Mouse (Mus musculus): ENCODE measurements around the gene Fth1. TPM values are rescaled to one million over a fixed set of nuclear protein-coding genes. Genes with fewer than 3 reads are reported as not detected.
A peak's percentile ranks its signal among the peaks of the same experiment; 100 is the strongest.
"Not testable (repeated sequence)": the region's sequence is repeated elsewhere in the genome, so short reads cannot be mapped to it uniquely, and the experiment has no call there.

Gene Fth1
- total RNA-seq (2014; fragmentation: Nextera tagmentation), result 2,660 and 2,681 TPM in 2 replicates
- 936 and 1,016 TPM in 2 replicates for total RNA-seq (2017)
- polyA plus RNA-seq (2012), result 28,412 and 34,236 TPM in 2 replicates

- ATAC-seq (ENCODE audit: extremely low read depth, insufficient number of reproducible peaks, low FRiP score, poor library complexity, severe bottlenecking) (no peak), DNase-seq (ENCODE audit: low spot score) (no peak)
- Histone ChIP-seq H3K4me1 (ENCODE audit: insufficient read depth, low read depth, low read length) (peaks cover 74% of the 10 kb centered on the region), H3K36me3 (replicated peaks) (peaks cover 22% of the 10 kb centered on the region), H3K9me3 (replicated peaks) (no peaks in the 10 kb centered on the region), H3K4me3 (ENCODE audit: low read depth, low read length) (peak within 1 kb of the TSS; percentile 95; the same call in 1 of the 2 replicates), H3K27me3 (ENCODE audit: insufficient read depth, low read length) (no peaks in the 10 kb centered on the region)
- TF ChIP-seq GATA2 (IDR thresholded peaks at IDR 0.05; ENCODE audit: borderline replicate concordance, low read depth, low read length) (no peak), GATA1 (IDR thresholded peaks at IDR 0.05; ENCODE audit: borderline replicate concordance, low read length) (no peak), TAL1 (conservative IDR thresholded peaks at IDR 0.05; ENCODE audit: low read depth, low read length) (no peak)
Observed at GRCm38 (mm10) chr19:9980258-9980657, at the start of gene Fth1. Gene Fth1 (plus strand): TSS chr19:9980598.

- H3K4me3 ChIP-seq (ENCODE audit: low read depth, low read length); ATAC-seq (ENCODE audit: extremely low read depth, insufficient number of reproducible peaks, low FRiP score, poor library complexity, severe bottlenecking); DNase-seq (ENCODE audit: low spot score); H3K27me3 ChIP-seq (ENCODE audit: insufficient read depth, low read length); H3K9me3 ChIP-seq (replicated peaks); H3K36me3 ChIP-seq (replicated peaks): not testable (repeated sequence)
- peaks cover 64% of the 10 kb centered on the region for H3K4me1 ChIP-seq (ENCODE audit: insufficient read depth, low read depth, low read length)
Observed at GRCm38 (mm10) chr19:9931167-9931607, 49.2 kb upstream of the Fth1 start.

- ATAC-seq (ENCODE audit: extremely low read depth, insufficient number of reproducible peaks, low FRiP score, poor library complexity, severe bottlenecking), result no peak
Observed at GRCm38 (mm10) chr19:9933908-9934307, 46.5 kb upstream of the Fth1 start.

GRCm38 (mm10) chr19:9936579-9936978 is 43.8 kb upstream of the Fth1 start:
- Histone ChIP-seq H3K27me3 (ENCODE audit: insufficient read depth, low read length) (no peaks in the 10 kb centered on the region), H3K36me3 (replicated peaks) (no peaks in the 10 kb centered on the region), H3K4me1 (ENCODE audit: insufficient read depth, low read depth, low read length) (peaks cover 86% of the 10 kb centered on the region), H3K4me3 (ENCODE audit: low read depth, low read length) (no peak overlapping the region; the same call in 1 of the 2 replicates), H3K9me3 (replicated peaks) (no peaks in the 10 kb centered on the region)
- no peak for ATAC-seq (ENCODE audit: extremely low read depth, insufficient number of reproducible peaks, low FRiP score, poor library complexity, severe bottlenecking)
- TF ChIP-seq GATA2 (IDR thresholded peaks at IDR 0.05; ENCODE audit: borderline replicate concordance, low read depth, low read length) (no peak), TAL1 (conservative IDR thresholded peaks at IDR 0.05; ENCODE audit: low read depth, low read length) (no peak), POLR2AphosphoS5 (IDR thresholded peaks at IDR 0.05; ENCODE audit: insufficient replicate concordance, low read depth, low read length) (no peak), CTCF (IDR thresholded peaks at IDR 0.05; ENCODE audit: low read depth, low read length) (no peak), GATA1 (IDR thresholded peaks at IDR 0.05; ENCODE audit: borderline replicate concordance, low read length) (no peak)
- DNase-seq (ENCODE audit: low spot score), result no peak

More at GRCm38 (mm10) chr19:9933908-9934307, 46.5 kb upstream of the Fth1 start:
- no peak for DNase-seq (ENCODE audit: low spot score)
- H3K36me3 ChIP-seq (replicated peaks), result no peaks in the 10 kb centered on the region
- H3K9me3 ChIP-seq (replicated peaks), result no peaks in the 10 kb centered on the region
- H3K4me3 ChIP-seq (ENCODE audit: low read depth, low read length), result no peak overlapping the region
- no peaks in the 10 kb centered on the region for H3K27me3 ChIP-seq (ENCODE audit: insufficient read depth, low read length)
- H3K4me1 ChIP-seq (ENCODE audit: insufficient read depth, low read depth, low read length), result peaks cover 79% of the 10 kb centered on the region
- TF ChIP-seq TAL1 (conservative IDR thresholded peaks at IDR 0.05; ENCODE audit: low read depth, low read length) (no peak), GATA2 (IDR thresholded peaks at IDR 0.05; ENCODE audit: borderline replicate concordance, low read depth, low read length) (no peak), POLR2AphosphoS5 (IDR thresholded peaks at IDR 0.05; ENCODE audit: insufficient replicate concordance, low read depth, low read length) (no peak), CTCF (IDR thresholded peaks at IDR 0.05; ENCODE audit: low read depth, low read length) (no peak), GATA1 (IDR thresholded peaks at IDR 0.05; ENCODE audit: borderline replicate concordance, low read length) (no peak)

GRCm38 (mm10) chr19:9937428-9937827 is 43.0 kb upstream of the Fth1 start:
- Histone ChIP-seq H3K36me3 (replicated peaks) (no peaks in the 10 kb centered on the region), H3K4me1 (ENCODE audit: insufficient read depth, low read depth, low read length) (peaks cover 86% of the 10 kb centered on the region), H3K4me3 (ENCODE audit: low read depth, low read length) (no peak overlapping the region; the same call in 1 of the 2 replicates), H3K9me3 (replicated peaks) (no peaks in the 10 kb centered on the region), H3K27me3 (ENCODE audit: insufficient read depth, low read length) (no peaks in the 10 kb centered on the region)
- no peak for DNase-seq (ENCODE audit: low spot score)
- no peak for ATAC-seq (ENCODE audit: extremely low read depth, insufficient number of reproducible peaks, low FRiP score, poor library complexity, severe bottlenecking)
- TF ChIP-seq GATA2 (IDR thresholded peaks at IDR 0.05; ENCODE audit: borderline replicate concordance, low read depth, low read length) (no peak), TAL1 (conservative IDR thresholded peaks at IDR 0.05; ENCODE audit: low read depth, low read length) (no peak), GATA1 (IDR thresholded peaks at IDR 0.05; ENCODE audit: borderline replicate concordance, low read length) (no peak), POLR2AphosphoS5 (IDR thresholded peaks at IDR 0.05; ENCODE audit: insufficient replicate concordance, low read depth, low read length) (no peak), CTCF (IDR thresholded peaks at IDR 0.05; ENCODE audit: low read depth, low read length) (no peak)

- peak overlapping the region; percentile 63 for H3K4me3 ChIP-seq (ENCODE audit: low read depth, low read length)
- peaks cover 95% of the 10 kb centered on the region for H3K4me1 ChIP-seq (ENCODE audit: insufficient read depth, low read depth, low read length)
- no peak for DNase-seq (ENCODE audit: low spot score)
- ATAC-seq (ENCODE audit: extremely low read depth, insufficient number of reproducible peaks, low FRiP score, poor library complexity, severe bottlenecking), result no peak
- H3K36me3 ChIP-seq (replicated peaks), result no peaks in the 10 kb centered on the region
- H3K9me3 ChIP-seq (replicated peaks), result no peaks in the 10 kb centered on the region
- TF ChIP-seq POLR2AphosphoS5 (IDR thresholded peaks at IDR 0.05; ENCODE audit: insufficient replicate concordance, low read depth, low read length) (no peak), GATA2 (IDR thresholded peaks at IDR 0.05; ENCODE audit: borderline replicate concordance, low read depth, low read length) (no peak), GATA1 (IDR thresholded peaks at IDR 0.05; ENCODE audit: borderline replicate concordance, low read length) (no peak), TAL1 (conservative IDR thresholded peaks at IDR 0.05; ENCODE audit: low read depth, low read length) (no peak), CTCF (IDR thresholded peaks at IDR 0.05; ENCODE audit: low read depth, low read length) (no peak)
- no peaks in the 10 kb centered on the region for H3K27me3 ChIP-seq (ENCODE audit: insufficient read depth, low read length)
Observed at GRCm38 (mm10) chr19:9938156-9938823, 42.1 kb upstream of the Fth1 start.

Data from G1E (cell line).